Mouse (Mus musculus) kidney, postnatal 0 days (tissue): ENCODE measurements around the gene Plekhh3. TPM values are rescaled to one million over a fixed set of nuclear protein-coding genes. Genes with fewer than 3 reads are reported as not detected.
"Not testable (repeated sequence)": the region's sequence is repeated elsewhere in the genome, so short reads cannot be mapped to it uniquely, and the experiment has no call there.

Experiments used
- ATAC-seq: fragments of 200-750 bp; cut with Nextera tagmentation; replicated peaks from 2 replicates; pipeline ENCODE4 v1.8.0; 2017; ENCODE audit warnings: low read depth, moderate number of reproducible peaks, moderate TSS enrichment, moderate library complexity; ENCODE audit not compliant: low FRiP score
- DNase-seq: peaks from one replicate; pipeline ENCODE4 v3.0.0-alpha.2; 2016; ENCODE audit warnings: low spot score
- H3K27ac ChIP-seq: fragments of 300-500 bp; sonication (generic); 2 replicates; pipeline ENCODE4 v1.5.1; 2014; ENCODE audit warnings: mild to moderate bottlenecking
- H3K27me3 ChIP-seq: fragments of 300-500 bp; sonication (generic); 2 replicates; pipeline ENCODE4 v1.6.1; 2014; ENCODE audit warnings: low read length, mixed read lengths; ENCODE audit not compliant: insufficient read depth
- H3K36me3 ChIP-seq: fragments of 300-500 bp; sonication (generic); 2 replicates; pipeline ENCODE4 v1.6.1; 2014; ENCODE audit warnings: low read length, mixed read lengths; ENCODE audit not compliant: insufficient read depth
- H3K4me1 ChIP-seq: fragments of 300-500 bp; sonication (generic); replicated peaks from 2 replicates; pipeline ENCODE4 v1.6.1; 2014; ENCODE audit warnings: antibody characterized with exemption, low read length, mixed read lengths; ENCODE audit not compliant: insufficient read depth
- H3K4me2 ChIP-seq: fragments of 300-500 bp; sonication (generic); 2 replicates; pipeline ENCODE4 v1.6.1; 2014; ENCODE audit warnings: mild to moderate bottlenecking, low read length, moderate library complexity, mixed read lengths
- H3K4me3 ChIP-seq: fragments of 300-500 bp; sonication (generic); replicated peaks from 2 replicates; pipeline ENCODE4 v1.5.1; 2014; ENCODE audit warnings: low read depth, low read length
- H3K9ac ChIP-seq: fragments of 300-500 bp; sonication (generic); 2 replicates; pipeline ENCODE4 v1.6.1; 2014; ENCODE audit warnings: low read depth, low read length
- H3K9me3 ChIP-seq: fragments of 300-500 bp; sonication (generic); replicated peaks from 2 replicates; pipeline ENCODE4 v1.6.1; 2016; ENCODE audit warnings: low read length, inconsistent platforms, mixed read lengths
- CTCF ChIP-seq: IDR thresholded peaks from 2 replicates; pipeline ENCODE4 v1.5.1; 2016; ENCODE audit warnings: antibody characterized with exemption, low read depth, mild to moderate bottlenecking, moderate library complexity
- WGBS: fragments of 180-500 bp; shearing (Covaris S2); extraction: QIAGEN DNeasy Blood & Tissue Kit; methylation state at CpG from one replicate; pipeline ENCODE4 v1.1.7; 2014; 5-methylcytosine and 5-hydroxymethylcytosine counted together
- polyA plus RNA-seq: library from polyadenylated mRNA; unstranded; fragments of >200 nt; fragmentation: Nextera tagmentation; extraction: Ambion mirVana; gene quantifications from 2 replicates; pipeline ENCODE4 v1.2.1, GENCODE M21; 2015

Gene Plekhh3
- polyA plus RNA-seq, 1 experiment from 2014 or later, result 16.6 TPM

DNA sequence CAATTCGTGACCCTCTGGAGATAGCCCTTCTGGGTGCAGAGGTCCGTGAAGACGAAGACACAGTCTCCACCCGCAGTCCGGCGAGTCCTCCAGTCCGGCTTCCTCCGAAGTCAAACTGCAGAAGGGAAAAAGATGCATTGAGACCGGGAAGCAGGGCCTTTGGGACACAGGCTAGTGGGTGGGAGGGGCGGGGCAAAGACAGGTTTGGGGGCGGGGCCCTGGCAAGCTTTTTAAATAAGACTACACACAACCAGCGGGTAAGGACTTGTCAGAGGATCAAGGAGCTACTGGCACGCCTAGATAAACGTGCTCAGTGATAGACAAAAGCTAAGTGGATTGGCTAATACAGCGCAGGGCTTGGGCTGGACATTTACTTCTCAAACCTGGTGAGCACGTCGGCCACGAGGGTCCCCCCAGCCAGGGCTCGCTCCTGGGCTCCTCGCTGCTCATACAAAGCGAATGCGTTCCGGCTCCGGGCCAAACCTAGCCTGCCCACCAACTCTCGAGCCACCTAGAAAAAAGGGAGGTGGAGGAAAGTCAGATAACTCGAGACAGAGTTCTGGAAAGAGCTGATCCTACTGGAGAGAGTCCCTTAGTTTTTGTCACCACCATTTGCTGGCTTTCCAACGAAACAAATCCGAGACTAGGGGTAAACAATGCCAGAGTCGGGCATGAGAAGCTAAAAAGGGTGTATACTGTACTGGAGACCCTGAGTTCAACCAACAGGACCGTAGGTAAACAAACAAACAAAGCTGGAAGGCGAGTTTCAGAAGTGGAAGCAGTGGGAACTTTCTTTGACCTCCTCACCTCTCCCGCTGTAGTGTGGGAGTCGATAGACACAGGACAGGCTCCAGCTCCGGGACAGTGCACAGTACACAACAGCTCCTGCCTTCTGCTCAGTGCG is 6.2 kb downstream of the Plekhh3 start:
- no peak overlapping the region for H3K4me3 ChIP-seq

DNA sequence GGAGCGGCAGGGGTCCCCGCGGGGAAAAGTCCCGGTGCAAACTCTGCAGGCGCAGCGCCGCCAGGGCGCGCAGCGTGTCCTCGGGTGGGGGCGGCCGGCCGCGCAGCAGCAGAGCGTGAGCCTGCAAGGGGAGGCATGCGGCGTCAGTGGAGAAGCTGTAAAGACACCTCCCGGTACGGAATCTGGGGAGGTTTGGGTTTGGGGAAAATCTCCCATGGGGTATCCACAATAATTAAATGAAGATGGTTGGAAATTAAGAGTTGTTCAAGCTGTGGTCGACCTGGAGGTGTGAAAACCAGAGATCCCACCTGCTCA is 6.8 kb downstream of the Plekhh3 start:
- H3K27ac ChIP-seq, result no peak overlapping the region
- peaks cover 25% of the 10 kb centered on the region for H3K4me1 ChIP-seq
- TF ChIP-seq CTCF, result no peak
- H3K4me2 ChIP-seq, result peak overlapping the region; percentile 51
- 34% methylated on average over 21 of the region's 21 CpGs for WGBS
- H3K9ac ChIP-seq, result no peak overlapping the region
- H3K9me3 ChIP-seq, result no peaks in the 10 kb centered on the region
- peak overlapping the region; percentile 16 for H3K4me3 ChIP-seq
- H3K27me3 ChIP-seq, result no peaks in the 10 kb centered on the region; the same call in 1 of the 2 replicates
- peaks cover 39% of the 10 kb centered on the region for H3K36me3 ChIP-seq
- ATAC-seq, result no peak
- DNase-seq, result no peak

More for the DNA sequence above, 6.2 kb downstream of the Plekhh3 start:
- TF ChIP-seq CTCF, result no peak
- Histone ChIP-seq H3K9ac (no peak overlapping the region), H3K4me2 (no peak overlapping the region), H3K27ac (no peak overlapping the region), H3K4me1 (peaks cover 31% of the 10 kb centered on the region), H3K36me3 (peaks cover 39% of the 10 kb centered on the region), H3K9me3 (no peaks in the 10 kb centered on the region), H3K27me3 (no peaks in the 10 kb centered on the region; the same call in 1 of the 2 replicates)
- DNase-seq, result no peak
- no peak for ATAC-seq
- WGBS, result 49% methylated on average over 35 of the region's 35 CpGs

DNA sequence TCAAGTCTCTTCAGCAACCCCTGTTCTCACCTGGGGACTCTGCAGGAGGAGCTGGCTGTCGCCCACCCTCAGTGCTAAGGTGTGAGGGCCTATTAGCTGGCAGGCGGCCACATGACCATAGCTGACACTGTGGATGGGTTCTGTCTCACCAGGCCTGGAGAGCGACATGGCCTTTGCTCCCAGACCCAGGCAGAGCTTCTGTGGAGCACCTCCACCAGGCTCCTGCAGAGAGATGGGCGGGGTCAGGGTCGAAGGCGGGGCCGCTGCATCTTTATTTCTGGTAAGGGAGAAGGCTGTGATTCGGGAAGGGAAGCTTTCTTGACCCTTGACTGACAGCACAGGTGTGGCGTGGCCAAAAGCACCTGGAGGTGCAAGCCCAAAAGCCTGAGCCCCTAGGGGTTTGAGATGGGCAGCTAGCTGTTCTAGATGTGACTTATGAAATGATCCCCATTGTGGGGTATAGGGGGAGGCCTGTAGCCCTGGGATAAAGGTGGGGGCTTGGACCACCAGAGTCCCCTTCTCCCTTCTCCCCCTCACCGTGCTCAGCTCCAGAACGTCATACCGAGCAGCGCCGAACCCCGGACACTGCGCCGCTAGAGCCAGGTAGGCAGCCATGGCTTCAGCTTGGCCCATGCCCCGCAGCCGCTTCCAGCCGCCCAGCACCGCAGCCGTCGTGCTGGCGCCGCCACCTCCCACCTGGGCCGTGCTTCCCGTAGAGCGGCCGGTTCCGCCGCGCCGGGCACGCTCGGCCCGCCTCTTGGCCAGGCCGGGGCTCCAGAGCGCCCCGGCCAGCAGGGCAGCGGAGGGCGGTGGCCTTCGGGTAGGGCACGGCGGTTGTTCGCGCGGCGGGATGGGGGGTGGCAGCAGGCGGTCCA is 7.4 kb downstream of the Plekhh3 start:
- no peak for TF ChIP-seq CTCF
- no peak for DNase-seq
- peak overlapping the region; percentile 51 for H3K4me2 ChIP-seq
- no peak overlapping the region for H3K9ac ChIP-seq
- H3K27me3 ChIP-seq, result no peaks in the 10 kb centered on the region; the same call in 1 of the 2 replicates
- WGBS, result 41% methylated on average over 46 of the region's 49 CpGs
- peaks cover 39% of the 10 kb centered on the region for H3K36me3 ChIP-seq
- peak; percentile 30; the same call in 1 of the 2 replicates for ATAC-seq
- H3K4me1 ChIP-seq, result peaks cover 19% of the 10 kb centered on the region
- no peak overlapping the region for H3K27ac ChIP-seq
- no peaks in the 10 kb centered on the region for H3K9me3 ChIP-seq
- H3K4me3 ChIP-seq, result peak overlapping the region; percentile 16

DNA sequence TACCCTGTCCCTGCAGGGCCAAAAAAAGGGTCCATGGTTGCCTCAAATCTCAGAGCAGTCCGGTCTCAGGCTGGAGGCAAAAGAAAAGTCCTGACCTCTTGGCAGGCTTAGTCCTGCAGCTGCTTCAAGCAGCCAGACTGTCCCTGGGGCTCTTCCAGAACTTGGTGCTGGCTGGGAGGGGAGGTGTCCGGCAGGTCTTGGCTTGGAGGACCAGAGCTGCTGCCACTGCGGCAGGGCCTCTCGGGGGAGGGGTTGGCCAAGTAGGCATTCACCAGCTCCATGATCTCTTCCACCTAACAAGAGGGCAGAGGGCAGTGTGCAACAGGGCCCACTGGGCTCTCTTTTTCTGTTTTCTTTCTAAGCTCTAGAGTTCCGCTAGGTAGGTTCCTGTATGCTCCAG is 8.4 kb downstream of the Plekhh3 start:
- ATAC-seq (no peak), DNase-seq (no peak)
- Histone ChIP-seq H3K27me3 (no peaks in the 10 kb centered on the region; the same call in 1 of the 2 replicates), H3K9ac (no peak overlapping the region), H3K4me1 (peaks cover 19% of the 10 kb centered on the region), H3K4me2 (no peak overlapping the region), H3K27ac (no peak overlapping the region), H3K36me3 (peaks cover 38% of the 10 kb centered on the region), H3K4me3 (no peak overlapping the region), H3K9me3 (no peaks in the 10 kb centered on the region)
- WGBS, result 60% methylated on average over 5 of the region's 5 CpGs
- TF ChIP-seq CTCF, result no peak

DNA sequence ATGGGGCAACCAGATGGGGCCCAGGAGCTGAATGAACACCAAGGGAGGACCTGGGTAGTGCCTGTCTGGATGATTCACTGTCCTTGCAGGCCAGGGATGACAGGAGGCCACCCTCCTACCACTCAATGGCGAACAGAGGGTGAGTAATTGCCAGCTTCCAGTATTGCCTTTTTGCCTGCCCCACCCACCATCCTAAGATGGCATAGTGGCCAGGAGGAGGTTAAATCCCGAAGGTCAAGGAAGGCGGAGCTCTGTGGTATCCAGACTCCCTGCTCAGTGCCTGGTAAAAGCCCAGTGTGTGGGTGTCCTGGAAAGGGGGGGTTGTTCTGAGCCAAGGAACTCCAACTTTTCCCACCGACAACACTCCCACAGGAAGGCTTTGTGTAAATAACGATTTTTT is 8.8 kb downstream of the Plekhh3 start:
- Histone ChIP-seq H3K36me3 (peaks cover 34% of the 10 kb centered on the region), H3K27ac (no peak overlapping the region), H3K4me1 (peaks cover 19% of the 10 kb centered on the region), H3K9me3 (no peaks in the 10 kb centered on the region), H3K27me3 (no peaks in the 10 kb centered on the region; the same call in 1 of the 2 replicates), H3K4me3 (no peak overlapping the region), H3K9ac (no peak overlapping the region), H3K4me2 (no peak overlapping the region)
- no peak for TF ChIP-seq CTCF
- DNase-seq (no peak), ATAC-seq (no peak)
- 51% methylated on average over 5 of the region's 5 CpGs for WGBS

DNA sequence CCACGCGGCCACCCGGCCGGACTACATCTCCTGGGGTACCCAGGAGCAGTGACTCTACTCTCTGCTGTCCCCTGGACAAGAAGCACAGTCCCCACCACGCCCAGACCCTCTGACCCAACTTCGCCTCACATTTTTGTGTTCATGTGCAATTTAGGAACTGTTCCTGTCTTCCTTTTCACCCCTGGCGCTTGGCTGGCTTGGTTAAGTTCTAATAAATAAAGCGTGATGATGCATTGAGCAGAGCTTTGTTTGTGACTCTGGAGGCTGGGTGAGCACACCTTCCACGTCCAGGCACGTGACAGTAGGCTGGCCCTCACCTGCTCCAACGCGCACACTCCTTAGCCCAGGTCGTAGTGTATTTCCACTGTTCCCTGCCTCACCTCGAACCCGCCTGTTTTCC is 9.6 kb downstream of the Plekhh3 start:
- ATAC-seq (no peak), DNase-seq (no peak)
- Histone ChIP-seq H3K4me1 (peaks cover 19% of the 10 kb centered on the region), H3K36me3 (peaks cover 28% of the 10 kb centered on the region), H3K27ac (no peak overlapping the region), H3K4me2 (no peak overlapping the region), H3K9me3 (no peaks in the 10 kb centered on the region), H3K27me3 (no peaks in the 10 kb centered on the region; the same call in 1 of the 2 replicates), H3K4me3 (no peak overlapping the region), H3K9ac (no peak overlapping the region)
- WGBS, result 89% methylated on average over 15 of the region's 15 CpGs
- TF ChIP-seq CTCF, result no peak

DNA sequence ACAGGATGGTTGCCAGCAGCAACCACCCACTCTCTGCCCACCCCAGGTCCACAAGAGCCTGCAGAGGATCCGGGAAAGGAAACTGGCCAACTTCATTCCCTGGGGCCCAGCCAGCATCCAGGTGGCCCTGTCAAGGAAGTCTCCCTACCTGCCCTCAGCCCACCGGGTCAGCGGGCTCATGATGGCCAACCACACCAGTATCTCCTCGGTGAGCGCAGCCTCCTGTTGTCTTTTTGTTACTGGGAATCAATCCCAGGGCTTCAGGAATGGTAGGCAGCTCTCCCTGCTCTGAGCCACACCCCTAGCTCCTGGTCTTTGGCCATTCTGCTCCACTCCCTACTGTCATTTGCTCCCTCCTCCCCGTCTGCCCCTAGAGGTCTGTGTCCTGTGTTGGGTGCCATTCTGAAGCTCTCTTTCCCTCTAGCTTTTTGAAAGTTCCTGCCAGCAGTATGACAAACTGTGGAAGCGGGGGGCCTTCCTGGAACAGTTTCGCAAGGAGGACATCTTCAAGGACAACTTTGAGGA is 10.1 kb downstream of the Plekhh3 start:
- not testable (repeated sequence) for DNase-seq, H3K27ac ChIP-seq, H3K4me3 ChIP-seq, H3K9me3 ChIP-seq, H3K27me3 ChIP-seq, H3K9ac ChIP-seq, H3K4me2 ChIP-seq, ATAC-seq
- 87% methylated on average over 5 of the region's 8 CpGs for WGBS
- H3K36me3 ChIP-seq, result peaks cover 22% of the 10 kb centered on the region
- H3K4me1 ChIP-seq, result peaks cover 22% of the 10 kb centered on the region

DNA sequence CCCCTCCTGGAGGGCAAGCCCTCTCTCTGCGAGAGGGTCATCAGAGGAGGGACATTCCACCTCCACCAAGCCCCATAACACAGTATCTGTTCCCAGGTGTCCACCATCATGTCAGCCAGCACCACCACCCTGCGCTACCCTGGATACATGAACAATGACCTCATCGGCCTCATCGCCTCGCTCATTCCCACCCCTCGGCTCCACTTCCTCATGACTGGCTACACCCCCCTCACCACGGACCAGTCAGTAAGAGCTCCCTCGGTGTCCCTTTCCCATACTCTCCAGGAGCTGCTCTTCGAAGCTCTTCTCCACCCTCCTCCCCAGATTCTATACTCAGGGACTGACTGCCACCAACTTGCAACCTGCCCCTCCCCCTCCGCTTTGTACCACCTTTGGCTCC is 11.0 kb downstream of the Plekhh3 start:
- not testable (repeated sequence) for H3K27me3 ChIP-seq, DNase-seq, H3K9ac ChIP-seq, H3K27ac ChIP-seq, H3K4me3 ChIP-seq, H3K9me3 ChIP-seq, H3K4me2 ChIP-seq, ATAC-seq
- peaks cover 20% of the 10 kb centered on the region for H3K4me1 ChIP-seq
- WGBS, result 74% methylated on average over 5 of the region's 10 CpGs
- H3K36me3 ChIP-seq, result peaks cover 16% of the 10 kb centered on the region
